Comparison of ENCODE assay signal across 14 mouse cellular contexts in genomic region chr7:46572803-46573594, GRCm38 (mm10).
DNase-seq lines count a peak whose midpoint lies in the region; ATAC-seq lines count a peak whose summit lies in the region.
"Had no signal": no experiment of that assay in that cellular context is flagged by ENCODE, and none has a peak within 500 bp of the region (broad histone marks: within the 10 kb centered on the region; RNA-seq: fewer than 3 reads in every experiment).

No protein-coding gene starts in this region.

- peak; percentile 89 for DNase-seq in brain, adult 2 months (ENCODE audit: low read depth, low spot score)
- peak; percentile 76 for DNase-seq in cerebellum, adult 8-10 months
- DNase-seq in heart, embryonic 10.5 days (ENCODE audit: low spot score) = no peak
- DNase-seq in ovary, adult 18-20 months (ENCODE audit: low spot score) = no peak
- DNase-seq in heart, adult 18-20 months = no peak
- DNase-seq in MN1 (ENCODE audit: low spot score) = no peak
- DNase-seq: gastrocnemius, adult 2 months had no signal

- ATAC-seq in forebrain, embryonic 15.5 days (replicated peaks) = no peak
- peak; percentile 55; the same call in 1 of the 2 replicates for ATAC-seq in midbrain, embryonic 13.5 days
- ATAC-seq: intestine, embryonic 16.5 days had no signal

- peaks cover 11% of the 10 kb centered on the region for H3K4me1 ChIP-seq in forebrain, embryonic 15.5 days
- H3K4me1 ChIP-seq in midbrain, embryonic 13.5 days (replicated peaks) = peaks cover 12% of the 10 kb centered on the region
- H3K4me1 ChIP-seq in heart, embryonic 10.5 days = no peaks in the 10 kb centered on the region
- H3K4me1 ChIP-seq: embryonic facial prominence, embryonic 15.5 days; heart, embryonic 13.5 days; limb, embryonic 12.5 days; lung, embryonic 15.5 days had no signal

- 56% methylated on average over 15 of the region's 15 CpGs for whole genome bisulfite sequencing in forebrain, embryonic 15.5 days
- 53% methylated on average over 15 of the region's 15 CpGs for WGBS in midbrain, embryonic 13.5 days
- 77% methylated on average over 15 of the region's 15 CpGs for WGBS in heart, embryonic 10.5 days

- no peaks in the 10 kb centered on the region for H3K36me3 ChIP-seq in forebrain, embryonic 15.5 days
- no peaks in the 10 kb centered on the region for H3K36me3 ChIP-seq in midbrain, embryonic 13.5 days
- no peaks in the 10 kb centered on the region for H3K36me3 ChIP-seq in heart, embryonic 10.5 days
- H3K36me3 ChIP-seq: embryonic facial prominence, embryonic 15.5 days; heart, embryonic 13.5 days; limb, embryonic 12.5 days; lung, embryonic 15.5 days had no signal

- H3K9ac ChIP-seq in forebrain, embryonic 15.5 days (replicated peaks) = no peak overlapping the region
- H3K9ac ChIP-seq in midbrain, embryonic 13.5 days (replicated peaks) = peak overlapping the region; percentile 19; the same call in 1 of the 2 replicates
- H3K9ac ChIP-seq: embryonic facial prominence, embryonic 15.5 days; heart, embryonic 13.5 days; limb, embryonic 12.5 days; lung, embryonic 15.5 days had no signal

- peak overlapping the region; percentile 43 for H3K27ac ChIP-seq in forebrain, embryonic 15.5 days (replicated peaks)
- peak overlapping the region; percentile 80 for H3K27ac ChIP-seq in midbrain, embryonic 13.5 days
- H3K27ac ChIP-seq in heart, embryonic 10.5 days = no peak overlapping the region
- H3K27ac ChIP-seq: embryonic facial prominence, embryonic 15.5 days; gastrocnemius, adult 2 months; heart, embryonic 13.5 days; limb, embryonic 12.5 days; lung, embryonic 15.5 days had no signal

- H3K4me3 ChIP-seq in forebrain, embryonic 15.5 days = no peak overlapping the region
- no peak overlapping the region for H3K4me3 ChIP-seq in midbrain, embryonic 13.5 days (replicated peaks)
- H3K4me3 ChIP-seq in heart, embryonic 10.5 days = no peak overlapping the region
- H3K4me3 ChIP-seq: embryonic facial prominence, embryonic 15.5 days; gastrocnemius, adult 2 months; heart, embryonic 13.5 days; limb, embryonic 12.5 days; lung, embryonic 15.5 days had no signal

- no peak overlapping the region for H3K4me2 ChIP-seq in forebrain, embryonic 15.5 days (replicated peaks)
- no peak overlapping the region for H3K4me2 ChIP-seq in midbrain, embryonic 13.5 days (replicated peaks)
- H3K4me2 ChIP-seq: embryonic facial prominence, embryonic 15.5 days; heart, embryonic 13.5 days; limb, embryonic 12.5 days; lung, embryonic 15.5 days had no signal

- H3K27me3 ChIP-seq in forebrain, embryonic 15.5 days = no peaks in the 10 kb centered on the region
- no peaks in the 10 kb centered on the region for H3K27me3 ChIP-seq in midbrain, embryonic 13.5 days
- H3K27me3 ChIP-seq in heart, embryonic 10.5 days (ENCODE audit: insufficient read depth, poor library complexity, severe bottlenecking) = no peaks in the 10 kb centered on the region
- H3K27me3 ChIP-seq: embryonic facial prominence, embryonic 15.5 days; heart, embryonic 13.5 days; limb, embryonic 12.5 days; lung, embryonic 15.5 days had no signal

- H3K9me3 ChIP-seq in forebrain, embryonic 15.5 days = no peaks in the 10 kb centered on the region
- H3K9me3 ChIP-seq in midbrain, embryonic 13.5 days = no peaks in the 10 kb centered on the region
- H3K9me3 ChIP-seq in heart, embryonic 10.5 days = no peaks in the 10 kb centered on the region
- H3K9me3 ChIP-seq: embryonic facial prominence, embryonic 15.5 days; heart, embryonic 13.5 days; limb, embryonic 12.5 days; lung, embryonic 15.5 days had no signal

Comparison
In these comparisons a context has a peak if more than half of its experiments do, and no peak if none do; other contexts are left out.
1. DNase-seq: peak in brain, adult 2 months (single experiment) and cerebellum, adult 8-10 months (single experiment); none in heart, embryonic 10.5 days (single experiment), ovary, adult 18-20 months (single experiment), heart, adult 18-20 months (0 of 2) and MN1 (single experiment).